Mouse (Mus musculus) yolk sac, embryonic 10.5 days (tissue): ENCODE results near the gene H2al1n.
"Not testable (repeated sequence)": the region's sequence is repeated elsewhere in the genome, so short reads cannot be mapped to it uniquely, and the experiment has no call there.

Experiments used
- DNase-seq: peaks from one replicate; pipeline ENCODE4 v3.0.0-alpha.2; 2017; ENCODE audit warnings: low spot score

Gene H2al1n

GRCm38 (mm10) chrX:14210848-14211247 lies at the start of gene H2al1n:
TSS of gene H2al1n (plus strand) at chrX:14211148.
- not testable (repeated sequence) for DNase-seq

GRCm38 (mm10) chrX:14199284-14199683 lies 11.7 kb upstream of the H2al1n start:
- no peak for DNase-seq

- no peak for DNase-seq
These were observed 4.7 kb upstream of the H2al1n start for GRCm38 (mm10) chrX:14206112-14206875.

GRCm38 (mm10) chrX:14229218-14229617 lies 18.3 kb downstream of the H2al1n start:
- DNase-seq: no peak

GRCm38 (mm10) chrX:14259597-14260239 lies 48.8 kb downstream of the H2al1n start:
- DNase-seq: no peak
